Mouse (Mus musculus): ENCODE data around the gene Ndp. TPM values are rescaled to one million over a fixed set of nuclear protein-coding genes. Genes with fewer than 3 reads are reported as not detected.

Gene Ndp
- polyA plus RNA-seq, 1 experiment from 2014 or later = 1.0 TPM

DNA sequence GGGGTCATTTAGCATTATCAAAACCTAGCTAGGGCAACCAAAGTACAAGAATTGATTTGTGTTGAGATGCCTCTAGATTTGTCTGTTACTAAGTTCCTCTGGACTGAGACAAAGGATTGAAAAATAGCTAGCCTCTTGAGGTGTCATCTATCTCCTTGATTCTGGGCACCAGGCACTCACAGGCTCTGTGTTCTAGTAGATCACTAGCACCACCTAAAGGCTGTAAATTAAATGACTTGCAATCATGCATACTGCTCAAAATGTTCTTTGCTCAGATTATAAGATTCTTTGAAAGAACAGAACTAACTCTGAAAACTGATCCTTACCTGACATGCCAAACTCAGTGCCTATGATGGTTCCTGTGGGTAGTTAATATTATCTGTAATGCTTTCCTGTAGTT, 51.3 kb downstream of the Ndp start:
- Histone ChIP-seq H3K4me1 (replicated peaks) (no peaks in the 10 kb centered on the region), H3K4me2 (no peak overlapping the region), H3K36me3 (no peaks in the 10 kb centered on the region)

GRCm38 (mm10) chrX:16846034-16846433, 65.5 kb downstream of the Ndp start:
- no peak for ATAC-seq (ENCODE audit: insufficient number of reproducible peaks, low FRiP score)
- no peaks in the 10 kb centered on the region for H3K9me3 ChIP-seq (replicated peaks)
- no peaks in the 10 kb centered on the region for H3K27me3 ChIP-seq (replicated peaks)
- no peak overlapping the region for H3K9ac ChIP-seq
- no peak overlapping the region for H3K4me3 ChIP-seq
- no peaks in the 10 kb centered on the region for H3K4me1 ChIP-seq (replicated peaks)
- no peaks in the 10 kb centered on the region for H3K36me3 ChIP-seq
- H3K27ac ChIP-seq (ENCODE audit: poor library complexity, severe bottlenecking) = no peak overlapping the region
- no peak overlapping the region for H3K4me2 ChIP-seq
- 82% methylated on average over 2 of the region's 2 CpGs for WGBS

More for the DNA sequence above, 51.3 kb downstream of the Ndp start:
- no peak for ATAC-seq (ENCODE audit: insufficient number of reproducible peaks, low FRiP score)
- Histone ChIP-seq H3K9ac (no peak overlapping the region), H3K27me3 (replicated peaks) (no peaks in the 10 kb centered on the region), H3K27ac (ENCODE audit: poor library complexity, severe bottlenecking) (no peak overlapping the region), H3K9me3 (replicated peaks) (no peaks in the 10 kb centered on the region), H3K4me3 (no peak overlapping the region)

DNA sequence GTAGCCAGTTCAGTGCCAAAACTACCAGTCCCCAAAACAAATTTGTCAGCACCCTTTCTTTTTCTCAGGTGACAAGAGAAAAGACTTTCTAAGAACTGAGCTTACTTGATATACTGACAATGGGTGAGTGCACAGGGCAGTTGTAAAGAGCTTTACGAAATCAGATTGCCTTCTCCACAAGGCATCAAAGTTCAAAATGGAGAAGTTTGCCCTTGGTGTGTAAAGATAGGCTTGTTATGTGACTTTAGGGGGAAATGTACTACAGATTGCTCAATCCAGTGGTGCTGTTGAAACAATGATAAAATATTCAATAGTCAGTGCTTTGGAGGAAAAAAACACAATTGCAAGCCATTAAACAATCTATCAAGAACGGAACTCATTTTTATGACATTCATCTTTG, 70.1 kb downstream of the Ndp start:
- Histone ChIP-seq H3K27me3 (replicated peaks) (no peaks in the 10 kb centered on the region), H3K4me2 (no peak overlapping the region), H3K36me3 (no peaks in the 10 kb centered on the region), H3K9me3 (replicated peaks) (no peaks in the 10 kb centered on the region), H3K4me3 (no peak overlapping the region), H3K4me1 (replicated peaks) (no peaks in the 10 kb centered on the region), H3K27ac (ENCODE audit: poor library complexity, severe bottlenecking) (no peak overlapping the region), H3K9ac (no peak overlapping the region)
- 69% methylated on average over 2 of the region's 2 CpGs for WGBS
- ATAC-seq (ENCODE audit: insufficient number of reproducible peaks, low FRiP score) = no peak

DNA sequence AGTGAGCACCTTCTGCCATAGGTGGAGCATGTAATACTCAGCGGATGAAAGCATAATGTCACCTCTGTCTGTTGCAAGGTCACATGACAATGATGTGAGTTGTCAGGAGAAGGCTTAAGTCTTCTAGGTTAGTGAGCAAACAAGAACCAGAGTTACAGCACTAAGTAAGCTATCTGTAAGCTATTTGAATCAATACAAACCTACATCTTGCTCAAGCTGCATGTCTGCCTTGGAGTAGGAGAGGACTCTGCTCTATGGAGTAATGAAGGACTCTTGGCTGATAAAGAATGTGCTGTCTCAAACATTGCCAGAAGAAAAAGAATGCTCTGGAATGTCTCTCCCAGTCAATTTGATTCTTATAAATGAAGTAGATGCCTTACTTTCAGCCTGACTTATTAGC, 74.3 kb downstream of the Ndp start:
- ATAC-seq (ENCODE audit: insufficient number of reproducible peaks, low FRiP score) = no peak
- H3K9ac ChIP-seq = no peak overlapping the region
- H3K27ac ChIP-seq (ENCODE audit: poor library complexity, severe bottlenecking) = no peak overlapping the region
- H3K9me3 ChIP-seq (replicated peaks) = no peaks in the 10 kb centered on the region
- no peak overlapping the region for H3K4me2 ChIP-seq
- H3K4me3 ChIP-seq = no peak overlapping the region
- H3K36me3 ChIP-seq = no peaks in the 10 kb centered on the region
- H3K27me3 ChIP-seq (replicated peaks) = no peaks in the 10 kb centered on the region
- 72% methylated on average over 1 of the region's 1 CpGs for WGBS
- no peaks in the 10 kb centered on the region for H3K4me1 ChIP-seq (replicated peaks)

DNA sequence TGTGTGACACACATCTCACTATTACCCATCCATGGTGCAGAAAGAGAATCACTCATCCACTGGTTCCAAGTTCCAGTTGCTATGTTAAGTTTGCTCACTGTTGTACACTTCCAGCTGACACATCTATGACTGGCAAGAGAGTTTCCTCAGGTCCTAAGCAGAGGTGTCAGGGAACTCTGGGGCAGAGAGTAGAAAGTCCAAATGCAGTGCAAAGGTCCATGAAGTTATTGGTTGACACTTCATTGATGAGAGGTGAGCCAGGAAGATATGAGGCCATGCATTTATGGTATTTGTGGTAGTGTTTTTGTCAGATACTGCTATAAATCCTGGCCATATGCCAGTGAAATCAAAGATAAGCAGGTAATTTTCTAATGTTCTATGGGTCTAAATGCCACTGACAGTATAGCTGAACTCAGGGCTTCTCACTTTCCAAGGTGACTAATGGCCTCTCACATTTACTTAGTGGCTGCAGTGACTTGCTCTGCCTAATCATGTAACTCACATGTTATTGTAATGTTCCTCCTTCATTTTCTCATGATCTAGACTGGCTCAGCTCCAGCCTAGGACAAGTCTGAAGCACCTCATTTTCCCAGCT, 75.0 kb downstream of the Ndp start:
- no peak for ATAC-seq (ENCODE audit: insufficient number of reproducible peaks, low FRiP score)
- no peak overlapping the region for H3K4me3 ChIP-seq
- no peaks in the 10 kb centered on the region for H3K4me1 ChIP-seq (replicated peaks)
- H3K9me3 ChIP-seq (replicated peaks) = no peaks in the 10 kb centered on the region
- no peak overlapping the region for H3K9ac ChIP-seq
- H3K27ac ChIP-seq (ENCODE audit: poor library complexity, severe bottlenecking) = no peak overlapping the region
- H3K27me3 ChIP-seq (replicated peaks) = no peaks in the 10 kb centered on the region
- H3K4me2 ChIP-seq = no peak overlapping the region
- no peaks in the 10 kb centered on the region for H3K36me3 ChIP-seq

Other genes starting within 250 kb of the Ndp start
- gene Maob, start 94.4 kb downstream of the Ndp start, polyA plus RNA-seq (2016; fragmentation: Nextera tagmentation; extraction: Ambion mirVana) = 7.3 and 8.0 TPM in 2 replicates

All from heart, embryonic 12.5 days (tissue).